8 mouse cellular contexts compared by ENCODE assay signal in genomic region chr9:57261913-57262794, GRCm38 (mm10). TPM values are rescaled to one million over a fixed set of nuclear protein-coding genes. Genes with fewer than 3 reads are reported as not detected.
DNase-seq lines count a peak whose midpoint lies in the region; ATAC-seq and TF ChIP-seq lines count a peak whose summit lies in the region.

Gene 1700017B05Rik, minus strand, starts transcription at chr9:57262612.

- peak within 1 kb of the TSS; percentile 99 for H3K4me2 ChIP-seq in heart, embryonic 14.5 days (ENCODE audit: low read length)
- H3K4me2 ChIP-seq in liver, embryonic 15.5 days: peak within 1 kb of the TSS; percentile 91
- peak within 1 kb of the TSS; percentile 92 for H3K4me2 ChIP-seq in stomach, embryonic 15.5 days

- peaks cover 18% of the 10 kb centered on the region for H3K36me3 ChIP-seq in heart, embryonic 14.5 days (ENCODE audit: control insufficient read depth, insufficient read depth, low read length)
- peaks cover 23% of the 10 kb centered on the region for H3K36me3 ChIP-seq in liver, embryonic 15.5 days (replicated peaks)
- peaks cover 13% of the 10 kb centered on the region for H3K36me3 ChIP-seq in stomach, embryonic 15.5 days

- peak within 1 kb of the TSS; percentile 82 for H3K9ac ChIP-seq in heart, embryonic 14.5 days (ENCODE audit: low read length)
- peak within 1 kb of the TSS; percentile 98 for H3K9ac ChIP-seq in liver, embryonic 15.5 days
- peak within 1 kb of the TSS; percentile 94 for H3K9ac ChIP-seq in stomach, embryonic 15.5 days

- DNase-seq in CD8-positive naive resting alpha-beta T cell, adult 2 months (ENCODE audit: low read depth in 2 of 2, low spot score in 2 of 2): peak; percentile 70 to 75
- DNase-seq in brain, embryonic 14.5 days (ENCODE audit: low read depth): peak; percentile 69
- DNase-seq in kidney, postnatal 10 days: peak; percentile 87
- peak; percentile 85 for DNase-seq in neural tube, embryonic 10.5 days (ENCODE audit: extremely low spot score, low spot score)

- H3K27ac ChIP-seq in heart, embryonic 14.5 days (replicated peaks in 1 of 2; ENCODE audit: control insufficient read depth in 1 of 2, insufficient read depth in 1 of 2, low read depth in 2 of 2, low read length in 2 of 2): peak within 1 kb of the TSS; percentile 68 to 78
- H3K27ac ChIP-seq in liver, embryonic 15.5 days (replicated peaks): peak within 1 kb of the TSS; percentile 86
- peak within 1 kb of the TSS; percentile 90 for H3K27ac ChIP-seq in stomach, embryonic 15.5 days

- no peaks in the 10 kb centered on the region for H3K27me3 ChIP-seq in heart, embryonic 14.5 days (ENCODE audit: control insufficient read depth, insufficient read depth, low read length)
- H3K27me3 ChIP-seq in liver, embryonic 15.5 days: peaks cover 13% of the 10 kb centered on the region
- no peaks in the 10 kb centered on the region for H3K27me3 ChIP-seq in stomach, embryonic 15.5 days (replicated peaks)

- TF ChIP-seq CTCF in brain, embryonic 14.5 days (IDR thresholded peaks at IDR 0.05; ENCODE audit: borderline replicate concordance, extremely low read depth, insufficient read depth, insufficient read length): peak; percentile 65

- H3K4me3 ChIP-seq in heart, embryonic 14.5 days (ENCODE audit: control insufficient read depth in 1 of 2, insufficient read depth in 1 of 2, low read depth in 1 of 2, low read length in 2 of 2): peak within 1 kb of the TSS; percentile 81 to 96
- H3K4me3 ChIP-seq in liver, embryonic 15.5 days (replicated peaks): peak within 1 kb of the TSS; percentile 96
- peak within 1 kb of the TSS; percentile 78 for H3K4me3 ChIP-seq in stomach, embryonic 15.5 days (replicated peaks)

- under 1% methylated on average over 83 of the region's 87 CpGs for WGBS in heart, embryonic 14.5 days
- under 1% methylated on average over 87 of the region's 87 CpGs for WGBS in liver, embryonic 15.5 days (ENCODE audit: insufficient replicate concordance)
- under 1% methylated on average over 74 of the region's 87 CpGs for WGBS in stomach, embryonic 15.5 days

- TF ChIP-seq POLR2A in brain, embryonic 14.5 days (IDR thresholded peaks at IDR 0.05; ENCODE audit: borderline replicate concordance, extremely low read depth, insufficient read depth, insufficient read length, poor library complexity, severe bottlenecking): peak; percentile 46; the same call in 1 of the 2 replicates

- peaks cover 19 to 32% of the 10 kb centered on the region in 2 experiments for H3K4me1 ChIP-seq in heart, embryonic 14.5 days (ENCODE audit: control insufficient read depth in 2 of 2, insufficient read depth in 2 of 2, low read length in 2 of 2)
- peaks cover 55% of the 10 kb centered on the region for H3K4me1 ChIP-seq in liver, embryonic 15.5 days (replicated peaks)
- peaks cover 34% of the 10 kb centered on the region; the same call in 1 of the 2 replicates for H3K4me1 ChIP-seq in stomach, embryonic 15.5 days

- peak; percentile 42 for ATAC-seq in erythroblast, adult 5-6 weeks (replicated peaks; ENCODE audit: low FRiP score, poor library complexity, severe bottlenecking)
- peak; percentile 76 for ATAC-seq in heart, embryonic 14.5 days (ENCODE audit: insufficient number of reproducible peaks, insufficient read depth, low FRiP score, low read depth)
- ATAC-seq in liver, embryonic 15.5 days (ENCODE audit: insufficient read depth): peak; percentile 87
- peak; percentile 85 for ATAC-seq in stomach, embryonic 15.5 days (ENCODE audit: insufficient read depth, low FRiP score, low read depth)

- no peaks in the 10 kb centered on the region for H3K9me3 ChIP-seq in heart, embryonic 14.5 days (ENCODE audit: control insufficient read depth, low read length)
- H3K9me3 ChIP-seq in liver, embryonic 15.5 days (replicated peaks): no peaks in the 10 kb centered on the region
- H3K9me3 ChIP-seq in stomach, embryonic 15.5 days: no peaks in the 10 kb centered on the region

RNA-seq across cellular contexts. Expression of gene 1700017B05Rik, which starts in this region (rescaled TPM):
- 2.0 and 3.5 TPM in 2 replicates for polyA plus RNA-seq in brain, embryonic 14.5 days (2012; rRNA removed)
- total RNA-seq in erythroblast, adult 5-6 weeks (2015; ENCODE audit: low replicate concordance): 24.5 and 32.9 TPM in 2 replicates
- total RNA-seq in erythroblast, adult 5-6 weeks (2017; ENCODE audit: low replicate concordance): 15.5 and 16.6 TPM in 2 replicates
- polyA plus RNA-seq in heart, embryonic 14.5 days (2014; fragmentation: Nextera tagmentation; extraction: Ambion mirVana): 10.1 and 10.6 TPM in 2 replicates
- 15.4 and 17.0 TPM in 2 replicates for polyA plus RNA-seq in liver, embryonic 15.5 days (2015; fragmentation: Nextera tagmentation; extraction: Ambion mirVana)
- polyA plus RNA-seq in stomach, embryonic 15.5 days (2015; fragmentation: Nextera tagmentation; extraction: Ambion mirVana): 23.8 and 26.6 TPM in 2 replicates

Comparison
In these comparisons a context has a peak if more than half of its experiments do, and no peak if none do; other contexts are left out.
1. Peak in every context shown above with its lines: DNase-seq, ATAC-seq, H3K4me3 ChIP-seq and H3K27ac ChIP-seq.